Mouse (Mus musculus) adrenal gland, postnatal 25 days (tissue): Measurements from ENCODE around the gene 1700019D03Rik. TPM values are rescaled to one million over a fixed set of nuclear protein-coding genes. Genes with fewer than 3 reads are reported as not detected.
A peak's percentile ranks its signal among the peaks of the same experiment; 100 is the strongest.
"Not testable (repeated sequence)": the region's sequence is repeated elsewhere in the genome, so short reads cannot be mapped to it uniquely, and the experiment has no call there.

Experiments used
- DNase-seq: peaks from one replicate; pipeline ENCODE4 v3.0.0; 2021; ENCODE audit warnings: mixed read lengths
- total RNA-seq: library from RNA; stranded (reverse); gene quantifications from 2 replicates; pipeline ENCODE4 v1.2.3, GENCODE M21; 2021

Gene 1700019D03Rik
- total RNA-seq, 1 experiment from 2014 or later: 0.24 TPM

DNA sequence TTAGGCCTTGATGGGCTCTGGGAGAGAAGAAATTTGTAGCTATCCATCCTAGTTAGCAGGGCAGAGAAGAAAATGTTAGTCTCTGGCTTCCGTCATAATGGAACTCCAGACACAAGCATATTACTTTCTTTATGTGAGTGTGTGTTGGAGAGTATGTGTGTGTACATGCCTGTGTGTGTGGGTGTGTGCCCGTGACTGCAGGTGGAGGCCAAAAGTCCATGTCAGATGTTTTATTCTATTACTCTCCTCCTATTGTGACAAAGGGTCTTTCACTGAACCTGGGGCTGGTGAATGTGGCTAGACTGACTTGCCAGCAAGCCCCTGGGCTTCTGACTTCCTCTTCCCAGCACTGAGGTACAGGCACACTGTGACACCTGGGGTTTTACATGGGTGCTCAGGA lies 65.5 kb downstream of the 1700019D03Rik start:
- no peak for DNase-seq

DNA sequence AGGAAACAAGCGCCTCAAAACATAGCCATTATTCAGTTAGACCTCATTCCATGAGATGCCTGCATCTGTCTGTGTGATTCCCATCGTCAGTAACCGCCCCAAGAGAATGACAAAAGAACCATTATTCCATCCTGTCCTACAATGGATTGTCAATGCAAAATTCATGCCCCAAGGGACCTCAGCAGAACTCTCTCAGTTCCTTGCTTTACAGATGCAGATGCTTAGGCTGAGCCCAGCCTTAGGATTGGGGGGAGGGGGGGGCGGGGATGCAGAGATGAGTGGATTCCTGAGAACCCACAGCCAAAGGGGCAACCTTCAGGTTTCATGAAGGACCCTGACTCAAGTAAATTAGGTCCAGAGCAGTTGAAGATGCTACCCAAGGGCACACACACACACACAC lies 66.4 kb downstream of the 1700019D03Rik start:
- DNase-seq: no peak

DNA sequence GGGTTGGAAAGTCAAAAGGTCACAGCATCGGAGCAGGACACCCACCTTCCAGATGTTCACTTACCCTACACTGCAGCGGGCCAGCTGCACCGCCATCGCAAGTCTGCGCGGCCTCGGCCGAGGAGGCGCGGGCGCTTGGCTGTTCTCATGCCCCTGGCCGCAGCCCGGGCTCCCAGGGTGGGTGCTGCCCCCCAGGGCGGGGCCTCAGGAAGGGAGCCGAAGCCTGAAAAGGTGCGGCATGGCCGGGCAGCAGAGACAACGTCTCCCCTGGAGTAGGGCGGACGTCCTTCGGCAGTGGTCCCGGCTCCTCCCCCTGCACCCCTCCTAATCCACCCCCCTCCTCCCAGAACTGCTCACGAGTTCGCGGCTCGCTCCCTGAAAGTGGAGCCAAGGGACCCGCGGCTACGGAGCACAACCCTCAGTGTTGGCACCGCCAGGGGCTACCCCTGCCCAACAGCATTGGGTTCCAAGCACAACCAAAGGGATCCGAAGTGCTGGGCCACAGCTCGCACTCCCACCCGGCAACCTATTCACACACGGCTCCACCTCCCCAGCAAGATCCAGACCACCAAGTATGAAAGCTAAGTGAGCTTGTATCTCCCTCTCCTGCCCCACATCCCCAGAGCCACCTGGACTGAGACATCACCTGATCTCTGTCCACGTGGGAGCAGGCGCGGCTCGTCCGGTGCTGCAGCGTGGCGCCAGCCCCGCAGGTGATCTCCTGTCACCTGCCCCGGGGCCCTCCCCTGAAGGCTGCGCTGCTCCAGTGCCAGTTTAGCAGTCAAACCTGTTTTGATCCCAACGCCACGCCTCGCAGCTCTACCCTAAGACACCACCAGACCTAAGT lies 67.2 kb downstream of the 1700019D03Rik start:
- peak; percentile 10 for DNase-seq

DNA sequence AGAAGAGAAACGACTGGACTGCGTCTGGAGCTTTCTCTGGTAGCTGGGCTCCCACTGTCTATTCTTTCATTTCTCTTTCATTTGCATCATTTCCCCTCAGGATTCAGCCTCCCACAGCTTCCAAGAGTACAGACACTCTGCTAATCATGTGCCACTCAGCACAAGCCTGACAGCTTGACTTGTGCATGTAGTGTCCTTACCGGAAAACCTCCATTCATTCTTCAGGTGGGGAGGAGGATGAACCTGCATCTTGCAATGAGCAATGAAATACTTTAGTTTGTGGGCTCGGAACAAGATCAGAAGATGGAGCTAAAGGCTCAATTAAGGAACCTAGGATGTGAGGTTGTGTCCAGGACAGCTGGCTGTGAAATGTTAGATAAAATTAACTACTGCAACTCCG lies 67.8 kb downstream of the 1700019D03Rik start:
- no peak for DNase-seq

DNA sequence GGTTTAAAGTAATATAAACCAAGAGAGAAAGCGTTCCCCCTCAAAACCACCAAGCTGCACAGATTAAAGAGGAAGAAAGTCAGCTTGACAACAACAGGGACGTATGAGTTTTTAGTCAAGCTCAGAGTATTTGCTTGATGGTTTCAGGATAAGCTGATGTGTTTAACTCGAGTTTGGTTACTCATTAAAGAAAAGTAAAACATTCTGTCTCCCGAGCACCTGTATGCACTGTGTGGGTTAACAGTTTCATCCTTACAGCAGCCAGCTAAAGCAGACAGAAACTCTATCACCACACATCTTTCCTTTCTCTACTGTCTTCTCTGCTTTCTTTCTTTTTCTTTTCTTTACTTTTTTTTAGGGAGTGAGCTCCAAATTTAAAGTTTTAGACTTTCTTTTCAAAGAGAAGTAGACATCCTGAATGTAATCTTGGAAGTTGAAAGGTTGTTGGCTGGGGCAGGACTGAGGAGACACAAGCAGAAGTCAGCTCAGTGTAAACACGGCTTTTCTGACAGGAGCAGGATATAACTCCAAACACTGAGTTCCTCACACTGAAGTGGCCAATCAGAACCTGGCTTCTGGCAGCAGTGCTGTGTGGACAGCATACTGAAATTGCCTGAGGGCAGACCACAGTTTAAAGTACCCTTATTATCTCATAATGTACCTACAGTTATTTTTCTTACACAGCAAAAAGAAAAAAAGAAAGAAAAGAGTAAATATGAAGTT lies 68.7 kb downstream of the 1700019D03Rik start:
- DNase-seq: no peak

DNA sequence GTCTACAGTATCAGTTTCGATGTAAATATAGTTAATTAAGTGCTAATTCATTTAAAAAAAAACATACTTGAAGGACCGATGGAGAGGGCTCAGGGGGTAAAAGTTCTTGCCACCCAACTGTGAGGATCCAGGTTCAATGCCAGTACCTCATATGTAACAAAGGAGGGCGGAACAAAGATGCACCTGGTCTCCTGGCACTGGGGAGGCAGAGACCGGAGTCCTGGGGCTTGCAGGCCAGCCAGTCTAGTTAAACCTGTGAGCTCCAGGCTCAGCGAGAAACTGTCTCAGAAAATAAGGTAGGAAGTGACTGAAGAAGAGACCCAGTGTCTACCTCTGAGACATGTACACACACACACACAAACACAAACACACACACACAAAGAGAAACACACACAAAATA lies 72.1 kb downstream of the 1700019D03Rik start:
- DNase-seq: no peak

DNA sequence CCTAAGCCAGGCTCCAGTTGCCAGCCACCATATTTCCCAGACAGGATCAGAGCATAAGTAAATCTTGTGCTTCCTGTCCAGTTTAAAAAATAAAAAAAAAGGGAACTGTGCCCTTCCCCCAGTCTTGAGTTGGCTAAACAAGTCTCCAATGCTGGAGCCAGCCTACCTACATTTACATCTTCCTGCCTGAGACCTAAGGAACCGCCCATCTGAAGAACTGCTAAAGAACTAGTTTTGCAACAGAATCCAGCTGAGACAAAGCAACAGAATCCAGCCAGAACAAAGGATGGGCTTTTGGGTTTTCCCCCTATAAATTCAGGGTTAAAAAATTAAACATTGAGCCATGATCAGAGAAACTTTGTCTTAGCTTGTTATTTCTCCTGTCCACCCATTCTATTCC lies 81.0 kb downstream of the 1700019D03Rik start:
- no peak for DNase-seq

DNA sequence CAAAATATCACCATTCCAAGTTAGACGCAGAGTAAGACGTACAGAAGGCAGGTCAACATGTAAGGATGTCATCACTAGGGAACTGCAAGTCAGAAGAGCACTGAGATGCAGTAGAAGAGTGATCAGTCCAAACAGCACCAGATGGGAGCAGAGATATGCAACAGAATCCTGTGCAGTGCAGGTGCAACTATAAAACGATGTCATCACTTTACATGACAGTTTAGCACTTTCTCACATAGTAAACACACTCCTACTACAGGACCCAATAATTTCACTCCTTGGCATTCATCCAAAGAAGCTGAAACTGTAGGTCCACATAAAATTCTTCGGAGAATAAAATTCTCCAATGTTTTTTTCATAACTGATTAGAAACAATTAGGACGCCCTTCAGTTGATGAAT lies 85.5 kb downstream of the 1700019D03Rik start:
- DNase-seq: no peak

DNA sequence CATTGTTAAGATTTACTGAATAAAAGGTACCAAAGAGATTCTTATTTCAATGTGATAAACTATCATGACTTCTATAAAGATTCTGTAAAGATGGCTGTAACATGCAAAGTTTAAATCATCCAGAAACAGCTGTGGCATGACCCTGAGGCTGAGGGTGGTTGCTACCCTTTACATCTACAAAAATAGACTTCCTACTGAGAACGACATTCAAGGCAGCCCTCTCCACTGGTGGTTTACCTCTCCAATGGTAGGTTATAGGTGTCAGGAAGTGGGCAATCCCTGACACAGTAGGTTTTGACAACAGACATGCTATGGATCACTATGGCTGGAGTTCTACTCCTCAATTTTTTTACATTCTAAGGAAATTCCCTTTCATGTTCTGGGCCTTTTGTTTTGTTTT lies 95.5 kb downstream of the 1700019D03Rik start:
- not testable (repeated sequence) for DNase-seq

DNA sequence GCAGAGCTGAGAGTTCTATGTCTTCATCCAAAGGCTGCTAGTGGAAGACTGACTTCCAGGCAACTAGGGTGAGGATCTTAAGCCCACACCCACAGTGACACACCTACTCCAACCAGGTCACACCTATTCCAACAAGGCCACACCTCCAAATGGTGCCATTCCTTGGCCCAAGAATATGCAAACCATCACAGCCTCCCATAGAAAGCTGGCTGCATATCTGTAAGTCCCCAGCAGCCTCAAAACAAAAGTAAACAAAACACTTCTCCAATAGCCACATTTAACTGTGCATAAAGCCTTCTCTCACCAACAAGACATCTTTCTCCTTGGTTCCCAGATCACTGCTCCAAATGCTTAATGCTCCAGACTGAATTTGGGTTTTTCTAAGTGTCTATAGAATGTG lies 101.1 kb downstream of the 1700019D03Rik start:
- DNase-seq: not testable (repeated sequence)

DNA sequence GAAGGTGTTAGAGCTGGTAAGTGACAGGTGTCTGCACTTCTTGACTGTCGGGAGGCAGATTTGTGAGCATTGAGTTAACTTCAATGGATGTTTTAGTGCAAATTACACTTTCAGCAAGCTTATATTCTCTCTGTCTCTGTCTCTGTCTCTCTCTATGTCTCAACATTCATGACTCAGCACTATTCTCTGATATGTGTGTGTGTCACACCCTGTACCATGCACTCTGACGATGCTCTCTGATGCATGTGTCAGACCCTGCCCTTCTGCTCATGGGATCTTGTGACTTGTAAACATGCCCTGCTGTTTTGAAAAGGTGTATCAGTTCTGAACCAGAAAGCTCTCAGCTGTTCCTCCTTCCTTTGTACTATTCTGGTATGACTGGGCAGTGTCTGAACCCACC lies 103.3 kb downstream of the 1700019D03Rik start:
- no peak for DNase-seq

DNA sequence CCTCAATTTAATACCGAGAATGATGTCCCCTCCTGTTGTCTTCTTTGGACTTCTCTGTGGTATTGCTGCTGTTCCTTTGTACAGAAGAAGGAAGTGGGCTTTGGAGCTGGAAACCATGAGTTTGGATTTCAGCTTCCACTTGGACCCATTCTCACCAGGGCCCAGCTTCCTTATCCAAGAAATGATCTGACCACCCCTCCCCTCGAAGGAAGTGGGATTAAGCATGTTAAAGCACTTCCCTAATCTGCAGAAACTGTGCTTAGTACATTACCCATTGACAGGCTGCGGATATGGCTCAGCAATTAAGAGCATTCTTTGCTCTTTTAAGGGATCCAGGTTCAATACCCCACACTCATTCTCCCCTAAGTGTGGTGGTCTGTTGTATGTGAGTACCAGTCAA lies 110.2 kb downstream of the 1700019D03Rik start:
- DNase-seq: no peak

DNA sequence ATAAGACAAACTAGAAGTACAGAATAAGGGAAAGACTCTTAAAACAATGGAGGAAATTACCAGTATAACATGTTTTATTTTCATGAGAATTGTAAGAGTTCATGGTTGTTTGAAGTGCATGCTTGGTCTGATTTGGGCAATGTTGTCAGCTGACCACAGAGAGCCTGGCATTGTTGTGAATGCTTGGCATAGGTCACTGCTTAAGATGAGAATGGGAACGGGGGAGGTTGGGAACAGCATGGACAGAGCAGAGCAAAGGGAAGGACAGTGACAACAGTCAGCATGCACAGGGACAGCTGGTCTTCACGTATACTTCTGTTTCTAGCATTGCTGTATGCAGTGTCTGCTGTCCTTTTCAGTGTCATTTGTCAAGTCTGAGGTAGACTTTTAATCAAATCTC lies 135.8 kb downstream of the 1700019D03Rik start:
- DNase-seq: no peak

Other genes with a start within 250 kb of the 1700019D03Rik start
- 17.8 and 19.6 TPM in 2 replicates for gene Inpp1, start 202.5 kb downstream of the 1700019D03Rik start, total RNA-seq
- 74.6 TPM in 2 replicates for gene Hibch, start 175.2 kb downstream of the 1700019D03Rik start, total RNA-seq
- not detected in 2 replicates for gene Mstn, start 41.5 kb upstream of the 1700019D03Rik start, total RNA-seq
- gene 1700019A02Rik, start 167.5 kb upstream of the 1700019D03Rik start, total RNA-seq: not detected in 2 replicates